Mouse (Mus musculus): ENCODE measurements around the gene CN725425.

CN725425 gene

GRCm38 (mm10) chr15:91206518-91206917 is 7.2 kb downstream of the CN725425 start:
- intact Hi-C loops (cut with DNase I): no loop called here

GRCm38 (mm10) chr15:91237294-91237693 is 38.0 kb downstream of the CN725425 start:
- intact Hi-C loops (cut with DNase I): no loop called here

- intact Hi-C loops (cut with DNase I): no loop called here
These were observed 41.5 kb downstream of the CN725425 start for GRCm38 (mm10) chr15:91240683-91241335.

- intact Hi-C loops (cut with DNase I): no loop called here
These were observed 51.5 kb downstream of the CN725425 start for GRCm38 (mm10) chr15:91250815-91251214.

- intact Hi-C loops (cut with DNase I): no loop called here
These were observed 52.5 kb downstream of the CN725425 start for GRCm38 (mm10) chr15:91251544-91252408.

- intact Hi-C loops (cut with DNase I): no loop called here
These were observed 53.7 kb downstream of the CN725425 start for GRCm38 (mm10) chr15:91252956-91253355.

- intact Hi-C loops (cut with DNase I): no loop called here
These were observed 56.0 kb downstream of the CN725425 start for GRCm38 (mm10) chr15:91255308-91255707.

- intact Hi-C loops (cut with DNase I): no loop called here
These were observed 57.8 kb downstream of the CN725425 start for GRCm38 (mm10) chr15:91257140-91257539.

- intact Hi-C loops (cut with DNase I): no loop called here
These were observed 61.3 kb downstream of the CN725425 start for GRCm38 (mm10) chr15:91260578-91260977.

- intact Hi-C loops (cut with DNase I): no loop called here
These were observed 64.6 kb downstream of the CN725425 start for GRCm38 (mm10) chr15:91263926-91264325.

GRCm38 (mm10) chr15:91268532-91268931 is 69.2 kb downstream of the CN725425 start:
- intact Hi-C loops (cut with DNase I): no loop called here

GRCm38 (mm10) chr15:91275961-91276360 is 76.7 kb downstream of the CN725425 start:
- intact Hi-C loops (cut with DNase I): loop anchor here (5.0 kb wide), 1 partner anchor 109 kb away; no protein-coding TSS in a partner anchor

GRCm38 (mm10) chr15:91279571-91279970 is 80.3 kb downstream of the CN725425 start:
- intact Hi-C loops (cut with DNase I): loop anchor here (5.0 kb wide), 1 partner anchor 112 kb away; no protein-coding TSS in a partner anchor

GRCm38 (mm10) chr15:91281521-91281920 is 82.2 kb downstream of the CN725425 start:
- intact Hi-C loops (cut with DNase I): no loop called here

GRCm38 (mm10) chr15:91282822-91283221 is 83.5 kb downstream of the CN725425 start:
- intact Hi-C loops (cut with DNase I): no loop called here

- intact Hi-C loops (cut with DNase I): no loop called here
These were observed 84.1 kb downstream of the CN725425 start for GRCm38 (mm10) chr15:91283418-91283817.

- intact Hi-C loops (cut with DNase I): loop anchor here (10.0 kb wide), 1 partner anchor 305 kb away; no protein-coding TSS in a partner anchor
These were observed 100.1 kb downstream of the CN725425 start for GRCm38 (mm10) chr15:91299319-91299835.

GRCm38 (mm10) chr15:91301366-91301765 is 102.1 kb downstream of the CN725425 start:
- intact Hi-C loops (cut with DNase I): loop anchor here (2.0 to 10.0 kb wide), 3 partner anchors 173 to 456 kb away; no protein-coding TSS in a partner anchor

- intact Hi-C loops (cut with DNase I): loop anchor here (5.0 to 10.0 kb wide), 2 partner anchors 170 to 453 kb away; no protein-coding TSS in a partner anchor
These were observed 105.1 kb downstream of the CN725425 start for GRCm38 (mm10) chr15:91304296-91304852.
